In the genomic region with DNA sequence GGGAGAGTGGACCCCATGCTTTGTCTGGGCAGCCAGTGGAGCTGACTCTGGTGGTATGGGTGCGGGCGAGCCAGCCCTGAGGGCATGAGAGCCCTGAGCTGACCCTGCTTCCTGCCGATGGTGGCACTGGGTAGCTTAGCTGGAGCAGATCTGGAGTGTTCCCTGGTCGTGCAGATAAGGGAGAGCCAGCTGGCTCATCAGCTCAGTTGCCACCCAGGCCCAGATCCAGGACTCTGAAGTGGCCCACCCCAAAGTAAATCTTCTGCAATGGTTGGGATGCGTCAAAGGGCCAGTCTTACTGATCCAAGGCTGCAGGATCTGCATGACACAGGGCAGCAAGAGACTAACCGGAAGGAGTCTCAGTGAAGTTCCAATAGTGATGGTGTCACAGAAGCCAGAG, we compare ENCODE assay signal across 22 mouse cellular contexts. TPM values are rescaled to one million over a fixed set of nuclear protein-coding genes. Genes with fewer than 3 reads are reported as not detected.
DNase-seq lines count a peak whose midpoint lies in the region; ATAC-seq and TF ChIP-seq lines count a peak whose summit lies in the region.
"Had no signal": no experiment of that assay in that cellular context is flagged by ENCODE, and none has a peak within 500 bp of the region (broad histone marks: within the 10 kb centered on the region; RNA-seq: fewer than 3 reads in every experiment).

No protein-coding gene starts in this region.

- peak; percentile 39 for DNase-seq in adrenal gland, adult 2 months
- DNase-seq in adrenal gland, adult 18-20 months (ENCODE audit: low spot score in 2 of 2), result no peak
- DNase-seq in heart, adult 18-20 months, result peak; percentile 47 to 63
- DNase-seq in heart, postnatal 25 days (ENCODE audit: low spot score), result no peak
- DNase-seq in liver, postnatal 0 days, result no peak
- DNase-seq in left cerebral cortex, adult 8-10 months (ENCODE audit: low spot score in 2 of 2), result no peak
- DNase-seq: B cell, adult 2 months; cerebellum, adult 11-12 months; cerebellum, adult 9-11 months; cerebellum, postnatal 36 days; forebrain, postnatal 0 days; gastrocnemius, postnatal 14 days; kidney, adult 11 months had no signal

- H3K27ac ChIP-seq in liver, embryonic 12.5 days, result no peak overlapping the region
- H3K27ac ChIP-seq in liver, postnatal 0 days (ENCODE audit: low read depth), result no peak overlapping the region
- H3K27ac ChIP-seq: embryonic facial prominence, embryonic 10.5 days; forebrain, embryonic 13.5 days; heart, embryonic 15.5 days; hindbrain, embryonic 13.5 days; hindbrain, postnatal 0 days had no signal

- peak; percentile 27; the same call in 1 of the 2 replicates for ATAC-seq in liver, embryonic 12.5 days
- ATAC-seq in liver, postnatal 0 days, result no peak
- ATAC-seq in megakaryocyte progenitor cell, adult 5-6 weeks (replicated peaks; ENCODE audit: poor library complexity), result 0 out of 2 replicates have a peak, but pooled peaks have one; percentile 11
- ATAC-seq: CD4-positive, CD25-positive, alpha-beta regulatory T cell, adult 4 months; forebrain, embryonic 13.5 days; forebrain, postnatal 0 days; hindbrain, postnatal 0 days had no signal

- no peaks in the 10 kb centered on the region for H3K36me3 ChIP-seq in liver, embryonic 12.5 days
- H3K36me3 ChIP-seq in liver, postnatal 0 days (replicated peaks; ENCODE audit: insufficient read depth, low read length), result no peaks in the 10 kb centered on the region
- H3K36me3 ChIP-seq: embryonic facial prominence, embryonic 10.5 days; G1E; heart, embryonic 15.5 days; hindbrain, embryonic 13.5 days had no signal

- H3K4me2 ChIP-seq in liver, embryonic 12.5 days, result no peak overlapping the region
- no peak overlapping the region for H3K4me2 ChIP-seq in liver, postnatal 0 days (ENCODE audit: low read depth, low read length)
- H3K4me2 ChIP-seq: forebrain, embryonic 13.5 days; heart, embryonic 15.5 days; hindbrain, embryonic 13.5 days had no signal

- H3K27me3 ChIP-seq in liver, embryonic 12.5 days (replicated peaks), result no peaks in the 10 kb centered on the region; the same call in 1 of the 2 replicates
- no peaks in the 10 kb centered on the region for H3K27me3 ChIP-seq in liver, postnatal 0 days (ENCODE audit: insufficient read depth, low read length)

- WGBS in liver, embryonic 12.5 days (ENCODE audit: insufficient replicate concordance), result 74% methylated on average over 6 of the region's 6 CpGs
- WGBS in liver, postnatal 0 days (ENCODE audit: insufficient replicate concordance), result 74% methylated on average over 6 of the region's 6 CpGs

- H3K4me3 ChIP-seq in liver, embryonic 12.5 days, result no peak overlapping the region
- H3K4me3 ChIP-seq in liver, postnatal 0 days (ENCODE audit: low read depth, low read length), result no peak overlapping the region
- H3K4me3 ChIP-seq: embryonic facial prominence, embryonic 10.5 days; forebrain, embryonic 13.5 days; heart, embryonic 15.5 days; hindbrain, embryonic 13.5 days had no signal

- no peaks in the 10 kb centered on the region for H3K4me1 ChIP-seq in liver, embryonic 12.5 days
- no peaks in the 10 kb centered on the region for H3K4me1 ChIP-seq in liver, postnatal 0 days (ENCODE audit: insufficient read depth)
- H3K4me1 ChIP-seq: forebrain, embryonic 13.5 days; heart, embryonic 15.5 days; hindbrain, embryonic 13.5 days had no signal

- no peak for TF ChIP-seq CTCF in liver, postnatal 0 days (IDR thresholded peaks at IDR 0.05; ENCODE audit: low read depth)

- H3K9me3 ChIP-seq in liver, embryonic 12.5 days (replicated peaks), result no peaks in the 10 kb centered on the region
- no peaks in the 10 kb centered on the region for H3K9me3 ChIP-seq in liver, postnatal 0 days (ENCODE audit: low read length)
- H3K9me3 ChIP-seq: embryonic facial prominence, embryonic 10.5 days; forebrain, embryonic 13.5 days; G1E; heart, embryonic 15.5 days; hindbrain, embryonic 13.5 days had no signal

- no peak overlapping the region for H3K9ac ChIP-seq in liver, embryonic 12.5 days
- H3K9ac ChIP-seq in liver, postnatal 0 days (replicated peaks), result no peak overlapping the region
- H3K9ac ChIP-seq: forebrain, embryonic 13.5 days; forebrain, postnatal 0 days; heart, embryonic 15.5 days; hindbrain, embryonic 13.5 days had no signal

- TF ChIP-seq EP300 in liver, postnatal 0 days (IDR thresholded peaks at IDR 0.05; ENCODE audit: low read depth), result no peak

- intact Hi-C loops in heart, postnatal 25 days (cut with DNase I), result no loop called here

RNA-seq across cellular contexts. Expression of a gene that starts 6.4 kb away (rescaled TPM):
- total RNA-seq in adrenal gland, adult 2 months (2021), result 10 to 100 TPM; 26.9 to 43.6 TPM
- polyA plus RNA-seq in adrenal gland, adult 2 months (2012; rRNA removed), result 8.9 and 9.8 TPM in 2 replicates
- total RNA-seq in adrenal gland, adult 18-20 months (2021), result 10 to 100 TPM; 32.3 to 64.9 TPM
- 10 to 100 TPM; 13.9 to 15.4 TPM for total RNA-seq in heart, adult 18-20 months (2021)
- 10 to 100 TPM; 17.4 to 18.0 TPM for total RNA-seq in heart, postnatal 25 days (2021)
- polyA plus RNA-seq in liver, embryonic 12.5 days (2016; fragmentation: Nextera tagmentation; extraction: Ambion mirVana), result 1.2 and 1.3 TPM in 2 replicates
- polyA plus RNA-seq in liver, postnatal 0 days (2015; fragmentation: Nextera tagmentation; extraction: Ambion mirVana), result 5.6 and 6.5 TPM in 2 replicates
- total RNA-seq in megakaryocyte progenitor cell, adult 5-6 weeks (2015), result not detected in 2 replicates
- not detected in 2 replicates for total RNA-seq in megakaryocyte progenitor cell, adult 5-6 weeks (2017)
- 10 to 100 TPM; 45.6 to 56.4 (median 48.8) TPM for total RNA-seq in left cerebral cortex, adult 8-10 months (2022)
- total RNA-seq: G1E had no signal
- polyA plus RNA-seq: CD4-positive, CD25-positive, alpha-beta regulatory T cell, adult 4 months; G1E had no signal

RNA-seq across cellular contexts. Expression of a gene that starts 43.2 kb away (rescaled TPM):
- 100 to 1,000 TPM; 288 to 409 TPM for total RNA-seq in adrenal gland, adult 2 months (2021)
- 117 and 164 TPM in 2 replicates for polyA plus RNA-seq in adrenal gland, adult 2 months (2012; rRNA removed)
- total RNA-seq in adrenal gland, adult 18-20 months (2021), result 100 to 1,000 TPM; 381 to 428 TPM
- total RNA-seq in heart, adult 18-20 months (2021), result 100 to 1,000 TPM; 137 to 145 TPM
- 100 to 1,000 TPM; 106 to 111 TPM for total RNA-seq in heart, postnatal 25 days (2021)
- polyA plus RNA-seq in liver, embryonic 12.5 days (2016; fragmentation: Nextera tagmentation; extraction: Ambion mirVana), result 171 and 178 TPM in 2 replicates
- 608 and 698 TPM in 2 replicates for polyA plus RNA-seq in liver, postnatal 0 days (2015; fragmentation: Nextera tagmentation; extraction: Ambion mirVana)
- total RNA-seq in megakaryocyte progenitor cell, adult 5-6 weeks (2015), result 217 and 227 TPM in 2 replicates
- 65.4 and 72.7 TPM in 2 replicates for total RNA-seq in megakaryocyte progenitor cell, adult 5-6 weeks (2017)
- total RNA-seq in left cerebral cortex, adult 8-10 months (2022), result 100 to 1,000 TPM; 154 to 172 (median 165) TPM

Comparison
In these comparisons a context has a peak if more than half of its experiments do, and no peak if none do; other contexts are left out.
1. DNase-seq: peak in adrenal gland, adult 2 months (single experiment) and heart, adult 18-20 months (2 of 2); none in adrenal gland, adult 18-20 months (0 of 2), heart, postnatal 25 days (single experiment), liver, postnatal 0 days (single experiment) and left cerebral cortex, adult 8-10 months (0 of 2).
2. RNA of a gene that starts 6.4 kb away (total RNA-seq): 32.3 to 64.9 TPM in adrenal gland, adult 18-20 months, 45.6 to 56.4 TPM in left cerebral cortex, adult 8-10 months, 26.9 to 43.6 TPM in adrenal gland, adult 2 months, 17.4 to 18.0 TPM in heart, postnatal 25 days and 13.9 to 15.4 TPM in heart, adult 18-20 months; not detected in megakaryocyte progenitor cell, adult 5-6 weeks; every median in the first group is over 10 times any median in the second.